Mouse (Mus musculus) NIH3T3 (cell line): ENCODE results near the gene Hils1.

ENCODE experiments used
- DNase-seq: peaks from one replicate; pipeline ENCODE4 v3.0.0-alpha.2; 2012; ENCODE audit warnings: low read depth

Gene Hils1

DNA sequence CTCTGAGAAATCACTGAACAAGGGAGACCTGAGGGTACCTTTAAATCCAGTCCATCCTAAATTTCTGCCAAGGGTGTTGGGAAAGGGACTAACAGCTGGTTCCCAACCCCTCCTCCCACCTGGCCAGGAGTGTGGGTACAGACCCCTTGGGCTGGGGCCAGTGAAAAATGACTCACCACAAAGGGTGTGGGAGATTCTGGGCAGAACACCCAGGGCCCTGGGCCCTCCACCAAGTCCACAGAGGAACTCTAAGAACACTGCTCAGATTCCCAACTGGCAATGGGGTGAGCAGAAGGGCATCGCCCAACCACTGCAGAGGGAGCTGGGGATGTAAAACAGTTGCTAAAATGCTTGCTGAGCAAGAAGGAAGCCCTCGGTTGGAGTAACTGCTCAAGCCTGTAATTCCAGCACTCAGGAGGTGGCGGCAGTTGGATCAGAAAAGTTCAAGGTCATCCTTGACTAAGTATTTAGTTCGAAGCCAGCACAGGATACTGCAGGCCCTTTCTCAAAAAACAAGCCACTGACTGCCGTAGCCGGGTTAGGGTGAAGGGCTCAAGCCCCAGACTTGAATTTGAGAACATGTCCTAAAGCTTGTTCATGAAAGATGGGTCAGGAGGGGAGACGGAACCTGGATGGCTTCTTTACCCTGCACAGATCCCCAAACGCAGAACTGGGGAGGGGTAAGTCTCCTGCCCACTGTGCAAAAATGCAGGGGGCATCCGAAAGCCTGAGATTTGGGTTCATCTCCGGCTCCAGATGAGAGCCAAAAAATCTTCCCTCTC is 21.6 kb downstream of the Hils1 start:
- DNase-seq, result peak; percentile 81

DNA sequence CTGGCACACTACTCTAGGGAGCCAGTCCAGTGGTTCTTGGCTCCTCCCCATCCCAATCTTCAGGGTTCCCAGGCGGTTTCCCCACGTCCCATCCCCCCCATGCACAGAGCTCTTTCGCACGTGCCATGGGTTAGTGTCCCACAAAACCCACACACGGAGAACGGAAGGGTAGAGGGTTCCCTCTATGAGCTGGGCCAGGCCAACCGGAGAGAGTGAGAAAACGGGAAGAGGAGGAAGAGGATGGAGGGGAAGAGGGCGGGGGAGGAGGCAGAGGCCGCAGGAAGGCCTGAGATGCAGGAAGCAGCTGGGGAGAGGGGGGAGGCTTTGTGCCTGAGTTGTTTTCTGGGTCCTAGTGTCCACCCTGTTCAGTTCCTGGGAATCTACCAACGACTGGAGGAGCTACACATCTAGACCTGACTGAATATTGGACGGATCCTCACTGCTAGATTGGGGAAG is 22.2 kb downstream of the Hils1 start:
- peak; percentile 93 for DNase-seq

DNA sequence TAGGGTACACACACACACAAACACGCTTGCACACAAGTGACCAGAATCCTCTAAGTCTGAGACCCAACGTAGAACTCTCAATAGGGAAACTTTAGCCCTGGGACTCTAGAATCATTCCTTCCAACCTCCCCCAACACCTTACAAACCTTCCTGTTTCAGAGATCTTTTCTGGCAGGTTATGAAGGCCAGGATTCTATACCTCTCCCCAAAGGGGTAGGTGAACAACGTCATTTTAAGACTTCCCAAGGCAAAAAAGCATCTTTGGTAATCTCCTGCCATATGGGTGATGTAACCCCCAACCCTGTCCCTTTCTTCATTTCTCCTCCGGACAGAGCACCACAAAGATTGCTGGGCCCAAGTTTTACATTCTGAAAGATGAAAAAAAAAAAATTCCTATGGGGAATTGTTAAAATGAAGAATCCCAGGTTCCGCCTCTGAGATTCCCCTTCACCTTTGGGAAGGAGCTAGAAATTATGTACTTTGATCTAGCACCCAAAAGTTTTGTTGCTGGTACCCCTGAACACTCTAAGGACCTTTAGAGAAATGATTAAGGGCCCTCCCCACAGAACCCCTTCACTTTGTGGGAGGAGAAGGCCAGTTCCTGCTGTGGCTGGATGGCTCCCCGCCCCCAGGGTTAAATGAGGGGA is 22.8 kb downstream of the Hils1 start:
- no peak for DNase-seq

DNA sequence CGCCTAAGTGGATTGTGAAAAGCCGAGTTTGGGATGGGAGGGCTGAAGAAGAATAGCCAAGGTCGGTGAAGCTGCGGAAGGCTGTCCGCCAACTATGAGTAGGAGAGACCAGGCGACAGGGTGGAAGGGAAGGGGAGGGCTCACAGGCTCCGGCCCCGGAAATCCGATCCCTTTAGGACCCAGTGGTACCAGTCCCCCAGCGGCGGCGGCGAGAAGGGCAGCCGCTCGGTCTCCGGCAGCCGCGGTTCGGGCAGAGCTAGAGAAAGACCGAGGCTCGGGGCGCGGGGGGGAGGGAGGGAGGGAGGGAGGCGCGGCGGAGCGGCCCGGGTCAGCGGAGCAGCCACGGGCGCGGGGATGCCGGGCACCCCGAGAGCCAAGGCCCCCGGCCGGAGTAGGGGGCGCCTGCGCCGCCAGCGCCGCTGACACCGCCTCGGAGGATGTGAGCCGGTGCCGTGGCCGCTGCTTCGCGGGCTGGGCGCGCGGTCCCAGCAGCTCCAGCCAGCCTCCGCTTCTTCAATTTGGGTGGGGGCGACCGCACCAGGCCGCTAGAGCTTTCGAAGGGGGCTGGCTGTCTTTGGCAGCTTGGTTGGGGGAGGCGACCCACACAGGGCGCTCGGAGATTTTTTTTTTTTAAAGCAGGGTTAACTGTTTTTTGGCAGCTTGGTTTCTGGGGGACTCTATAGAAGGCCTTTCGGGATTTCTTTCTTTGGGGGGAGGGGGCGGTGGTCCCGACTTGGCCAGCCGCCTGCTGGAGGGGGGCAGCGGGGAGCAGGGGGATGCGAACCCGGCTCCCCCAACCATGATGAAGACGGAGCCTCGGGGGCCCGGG is 23.6 kb downstream of the Hils1 start, which contains the start of gene Ppp1r9b:
Gene Ppp1r9b, plus strand, starts transcription at position 287 of the 829 bp plus-strand sequence.
- DNase-seq, result peak; percentile 96

GRCm38 (mm10) chr11:94991641-94992479 is 24.5 kb downstream of the Hils1 start:
- DNase-seq, result peak; percentile 54

GRCm38 (mm10) chr11:94992480-94992753 is 25.0 kb downstream of the Hils1 start:
- peak; percentile 12 for DNase-seq

- peak; percentile 74 for DNase-seq
Measured at GRCm38 (mm10) chr11:94992754-94993606, 25.6 kb downstream of the Hils1 start.

DNA sequence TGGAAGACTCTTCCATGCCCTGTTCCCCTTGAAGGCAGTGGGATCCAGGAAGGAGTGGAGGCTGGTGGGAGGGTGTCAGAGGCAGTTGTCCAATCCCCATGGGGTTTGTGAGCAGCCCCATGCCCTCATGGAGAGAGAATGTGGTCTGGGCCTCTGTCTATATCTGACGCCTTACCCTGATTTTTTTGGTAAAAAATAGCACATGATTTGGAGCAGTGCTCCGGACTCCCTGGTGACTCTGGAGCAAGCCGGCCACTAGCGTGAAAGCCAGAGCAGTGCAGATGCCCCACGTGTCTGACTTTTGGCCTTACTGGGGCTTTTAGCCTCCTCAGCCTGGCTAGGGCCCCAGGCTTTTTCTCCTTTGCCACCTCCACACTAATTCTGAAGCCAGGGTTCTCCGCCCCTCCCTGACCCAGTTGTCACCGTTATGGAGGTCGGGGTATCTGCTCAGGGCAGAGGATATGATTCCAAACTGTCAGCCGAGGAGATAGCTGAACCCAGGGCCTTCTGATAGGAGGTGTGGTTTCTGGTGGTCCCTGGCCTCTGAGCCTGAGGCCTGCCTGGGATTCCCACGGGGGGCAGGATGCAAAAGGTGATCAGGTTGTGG is 26.9 kb downstream of the Hils1 start:
- DNase-seq, result no peak

DNA sequence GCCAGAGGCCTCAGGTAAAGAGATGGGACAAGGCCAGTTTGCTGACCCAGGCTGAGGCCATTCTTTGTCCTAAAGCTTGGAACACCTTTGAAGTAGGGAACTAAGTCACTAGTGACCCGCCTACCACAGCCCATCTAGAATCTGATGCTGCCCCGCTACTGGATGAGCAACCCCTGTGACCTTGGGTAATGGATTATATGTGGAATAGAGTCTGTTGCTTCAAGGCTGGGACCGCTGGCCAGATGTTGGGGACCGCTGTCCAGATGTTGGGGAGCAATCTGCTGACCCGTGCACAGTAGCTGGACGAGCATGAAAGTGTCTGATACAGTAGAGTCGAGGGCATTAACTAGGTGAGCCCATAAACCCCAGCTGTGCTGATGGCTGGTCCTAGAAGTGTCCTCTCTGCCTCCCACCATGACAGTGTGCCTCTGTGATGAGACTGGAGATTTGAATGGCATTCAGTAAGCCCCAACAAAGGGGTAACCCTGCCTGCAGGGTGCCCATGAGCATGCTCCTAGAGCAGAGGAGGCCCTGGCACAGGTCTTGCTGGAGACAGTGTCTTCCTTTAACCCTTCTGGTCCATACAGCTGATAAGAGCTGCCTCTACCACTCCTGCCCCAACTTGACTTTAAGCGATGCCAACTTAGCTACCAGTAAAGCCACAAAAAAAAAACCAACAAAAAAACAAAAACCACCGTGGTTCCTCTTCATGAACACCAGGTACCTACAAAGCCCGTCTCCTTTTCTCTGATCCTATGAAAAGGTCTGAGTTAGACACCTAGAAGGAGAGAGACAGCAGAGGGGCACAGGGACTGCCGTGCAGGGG is 27.8 kb downstream of the Hils1 start:
- no peak for DNase-seq

- no peak for DNase-seq
Measured at GRCm38 (mm10) chr11:94996101-94996500, 28.7 kb downstream of the Hils1 start.

GRCm38 (mm10) chr11:94996984-94997383 is 29.6 kb downstream of the Hils1 start:
- no peak for DNase-seq

- DNase-seq, result no peak
Measured at GRCm38 (mm10) chr11:94997596-94997995, 30.2 kb downstream of the Hils1 start.

DNA sequence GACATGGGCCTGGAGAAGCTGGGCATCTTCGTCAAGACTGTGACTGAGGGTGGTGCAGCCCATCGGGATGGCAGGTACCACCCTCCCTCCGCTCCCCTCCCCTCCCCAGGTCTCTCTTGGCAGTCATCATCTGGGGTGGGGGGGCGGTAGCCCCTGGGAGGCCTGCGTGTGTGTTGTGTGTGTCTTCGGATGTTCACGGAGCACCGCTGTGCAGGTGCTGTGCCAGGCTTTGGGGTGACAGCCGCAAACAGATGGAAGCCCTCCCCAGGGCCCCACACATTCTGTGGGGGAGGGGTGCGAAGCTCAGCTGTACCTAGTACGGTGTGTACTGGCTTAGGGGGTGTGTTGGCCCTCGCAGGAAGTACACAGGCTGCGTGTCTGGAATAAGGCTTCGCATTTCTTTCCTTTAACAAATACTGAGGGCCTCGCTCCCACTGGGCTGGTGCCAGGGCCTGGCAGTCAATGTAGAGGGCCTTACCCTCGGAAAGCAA is 30.7 kb downstream of the Hils1 start:
- DNase-seq, result no peak

GRCm38 (mm10) chr11:95000128-95000527 is 32.7 kb downstream of the Hils1 start:
- no peak for DNase-seq

- no peak for DNase-seq
Measured at GRCm38 (mm10) chr11:95000548-95000947, 33.2 kb downstream of the Hils1 start.

DNA sequence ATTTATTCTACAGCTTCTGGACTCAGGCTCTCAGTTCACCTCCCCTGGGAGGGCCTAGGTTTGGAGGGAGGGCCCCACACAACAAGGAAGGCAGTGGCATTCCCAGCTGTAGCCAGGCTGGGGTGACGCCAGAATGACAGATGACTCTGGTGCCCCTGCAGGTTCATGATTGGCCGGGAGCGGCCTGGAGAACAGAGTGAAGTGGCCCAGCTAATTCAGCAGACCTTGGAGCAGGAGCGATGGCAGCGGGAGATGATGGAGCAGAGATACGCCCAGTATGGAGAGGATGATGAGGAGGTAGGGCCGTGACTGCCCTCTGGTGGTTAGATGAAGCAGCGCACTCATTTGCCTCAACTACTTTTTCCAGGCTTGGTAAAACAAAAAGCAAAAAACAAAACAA is 33.7 kb downstream of the Hils1 start:
- DNase-seq, result peak; percentile 83

DNA sequence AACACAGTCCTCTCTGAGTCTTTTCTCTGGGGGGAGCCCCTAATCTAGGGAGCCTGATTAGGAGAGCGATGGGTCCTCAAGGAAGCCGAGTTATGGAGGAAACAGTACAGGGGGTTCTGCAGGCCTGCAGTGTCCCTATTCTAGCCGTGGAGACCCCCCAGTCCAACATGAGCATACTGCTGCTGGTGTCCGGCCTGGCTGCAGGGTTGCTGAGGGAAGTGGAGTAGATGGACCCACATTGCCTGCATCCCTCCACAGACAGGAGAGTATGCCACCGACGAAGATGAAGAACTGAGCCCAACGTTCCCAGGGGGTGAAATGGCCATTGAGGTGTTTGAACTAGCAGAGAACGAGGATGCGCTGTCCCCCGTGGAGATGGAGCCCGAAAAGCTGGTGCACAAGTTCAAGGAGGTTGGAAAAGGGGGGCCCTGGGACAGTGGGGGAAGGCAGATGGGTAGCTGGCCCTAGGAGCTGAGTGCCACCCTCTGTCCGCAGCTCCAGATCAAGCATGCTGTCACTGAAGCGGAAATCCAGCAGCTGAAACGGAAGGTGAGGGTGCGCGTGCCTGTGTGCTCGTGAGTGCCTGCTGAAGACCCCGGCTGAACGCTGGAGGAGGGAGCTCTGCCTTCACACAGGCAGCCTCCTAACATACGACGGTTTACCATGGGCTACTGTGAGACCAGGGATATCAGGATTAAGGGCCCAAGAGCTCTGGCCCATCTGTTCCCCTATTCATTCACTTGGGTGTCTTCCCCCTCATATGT is 34.4 kb downstream of the Hils1 start:
- no peak for DNase-seq

- no peak for DNase-seq
Measured at GRCm38 (mm10) chr11:95002705-95003104, 35.3 kb downstream of the Hils1 start.
